Comparison of ENCODE assay signal across 9 mouse cellular contexts in the genomic region with DNA sequence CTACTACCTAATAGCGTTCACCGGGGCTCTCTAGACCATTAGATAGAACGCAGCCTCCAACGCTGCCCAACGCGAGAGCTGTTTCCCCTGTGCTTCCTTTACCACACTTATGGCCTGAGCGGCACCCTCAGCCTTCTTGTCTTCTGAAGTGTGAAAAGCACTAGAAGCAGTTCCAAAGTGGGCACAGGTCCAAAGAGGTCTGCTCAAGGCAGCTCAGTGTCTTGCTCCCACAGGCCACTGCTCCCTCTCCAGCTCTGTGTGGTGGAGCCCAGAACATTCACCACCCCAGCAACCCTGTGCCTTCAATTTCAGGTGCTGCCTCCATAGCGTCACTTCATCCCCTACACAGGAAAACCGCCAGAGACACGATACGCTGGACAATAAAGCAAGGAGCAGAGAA.
DNase-seq lines count a peak whose midpoint lies in the region; ATAC-seq lines count a peak whose summit lies in the region.
"Had no signal": no experiment of that assay in that cellular context is flagged by ENCODE, and none has a peak within 500 bp of the region (broad histone marks: within the 10 kb centered on the region; RNA-seq: fewer than 3 reads in every experiment).

No protein-coding gene starts in this region.

- no peak overlapping the region for H3K9ac ChIP-seq in heart, embryonic 11.5 days (ENCODE audit: low read depth, low read length)
- H3K9ac ChIP-seq: liver, embryonic 12.5 days had no signal

- DNase-seq in adrenal gland, postnatal 14 days = peak; percentile 9
- no peak for DNase-seq in adrenal gland, adult 2 months
- peak; percentile 16 for DNase-seq in heart, postnatal 4 days
- DNase-seq in lung, postnatal 10 days = peak; percentile 9
- no peak for DNase-seq in lung, postnatal 4 days
- peak; percentile 46 for DNase-seq in kidney, postnatal 10 days
- no peak for DNase-seq in T-cell, adult 2 months (ENCODE audit: low spot score)

- 86% methylated on average over 11 of the region's 11 CpGs for WGBS in heart, embryonic 11.5 days (ENCODE audit: insufficient replicate concordance)

- no peaks in the 10 kb centered on the region for H3K9me3 ChIP-seq in heart, embryonic 11.5 days (replicated peaks; ENCODE audit: control insufficient read depth, low read length)
- H3K9me3 ChIP-seq: liver, embryonic 12.5 days had no signal

- no peaks in the 10 kb centered on the region for H3K27me3 ChIP-seq in heart, embryonic 11.5 days (ENCODE audit: control insufficient read depth, insufficient read depth, low read length)
- H3K27me3 ChIP-seq: liver, embryonic 12.5 days had no signal

- no peak overlapping the region for H3K27ac ChIP-seq in heart, embryonic 11.5 days (ENCODE audit: low read depth, low read length)
- H3K27ac ChIP-seq: liver, embryonic 12.5 days had no signal

- no peak for ATAC-seq in heart, embryonic 11.5 days (replicated peaks; ENCODE audit: insufficient number of reproducible peaks, low FRiP score, low TSS enrichment)
- ATAC-seq: liver, embryonic 12.5 days had no signal

- no peak overlapping the region for H3K4me3 ChIP-seq in heart, embryonic 11.5 days (ENCODE audit: low read depth, low read length)
- H3K4me3 ChIP-seq: liver, embryonic 12.5 days had no signal

- H3K36me3 ChIP-seq in heart, embryonic 11.5 days (ENCODE audit: control insufficient read depth, insufficient read depth, low read length) = no peaks in the 10 kb centered on the region

- H3K4me1 ChIP-seq in heart, embryonic 11.5 days (ENCODE audit: control insufficient read depth, insufficient read depth, low read length) = no peaks in the 10 kb centered on the region

- H3K4me2 ChIP-seq in heart, embryonic 11.5 days = no peak overlapping the region
- H3K4me2 ChIP-seq: liver, embryonic 12.5 days had no signal

Comparison
In these comparisons a context has a peak if more than half of its experiments do, and no peak if none do; other contexts are left out.
1. DNase-seq: peak in adrenal gland, postnatal 14 days (single experiment), heart, postnatal 4 days (single experiment), lung, postnatal 10 days (single experiment) and kidney, postnatal 10 days (single experiment); none in adrenal gland, adult 2 months (single experiment), lung, postnatal 4 days (0 of 2) and T-cell, adult 2 months (single experiment).